Mouse (Mus musculus): ENCODE data around the gene Snx25. TPM values are rescaled to one million over a fixed set of nuclear protein-coding genes. Genes with fewer than 3 reads are reported as not detected.

Gene Snx25
- polyA plus RNA-seq, 2 experiments: 10.5 to 13.8 TPM

DNA sequence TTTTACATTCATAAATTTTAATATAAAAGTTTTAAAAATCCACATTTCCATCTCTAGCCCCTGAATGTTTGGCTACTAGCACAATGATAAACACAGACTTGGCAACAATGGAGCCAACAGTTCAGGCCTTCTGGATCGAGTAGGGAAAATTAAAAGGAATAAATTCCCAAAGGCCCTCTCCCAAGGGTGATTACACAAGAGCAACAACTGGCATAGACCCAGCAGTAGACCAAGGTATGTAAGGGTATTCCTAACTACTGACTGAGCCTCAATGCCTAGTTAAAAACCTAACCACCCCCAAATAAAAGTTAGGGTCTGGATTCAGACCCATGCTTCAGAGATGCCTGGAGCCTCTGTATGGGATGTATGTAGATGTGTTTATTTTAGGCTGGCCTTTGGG lies 112.3 kb downstream of the Snx25 start:
- Histone ChIP-seq H3K27me3 (ENCODE audit: control insufficient read depth, insufficient read depth, low read length) (no peaks in the 10 kb centered on the region), H3K4me2 (replicated peaks; ENCODE audit: low read depth, low read length, severe bottlenecking) (no peak overlapping the region), H3K4me3 (replicated peaks; ENCODE audit: low read length) (no peak overlapping the region), H3K9ac (ENCODE audit: low read depth, low read length, severe bottlenecking) (no peak overlapping the region), H3K9me3 (ENCODE audit: control insufficient read depth, low read length) (no peaks in the 10 kb centered on the region), H3K27ac (replicated peaks; ENCODE audit: low read depth, low read length) (no peak overlapping the region), H3K4me1 (ENCODE audit: control insufficient read depth, insufficient read depth, low read length) (no peaks in the 10 kb centered on the region; the same call in 1 of the 2 replicates), H3K36me3 (ENCODE audit: control insufficient read depth, insufficient read depth, low read length) (peaks cover 31% of the 10 kb centered on the region)
- ATAC-seq (ENCODE audit: low FRiP score, low read depth): no peak
- 61% methylated on average over 1 of the region's 1 CpGs for WGBS
- no peak for DNase-seq (ENCODE audit: low spot score)
- TF ChIP-seq POLR2A (IDR thresholded peaks at IDR 0.05; ENCODE audit: borderline replicate concordance, extremely low read depth, insufficient read depth, insufficient read length): no peak

DNA sequence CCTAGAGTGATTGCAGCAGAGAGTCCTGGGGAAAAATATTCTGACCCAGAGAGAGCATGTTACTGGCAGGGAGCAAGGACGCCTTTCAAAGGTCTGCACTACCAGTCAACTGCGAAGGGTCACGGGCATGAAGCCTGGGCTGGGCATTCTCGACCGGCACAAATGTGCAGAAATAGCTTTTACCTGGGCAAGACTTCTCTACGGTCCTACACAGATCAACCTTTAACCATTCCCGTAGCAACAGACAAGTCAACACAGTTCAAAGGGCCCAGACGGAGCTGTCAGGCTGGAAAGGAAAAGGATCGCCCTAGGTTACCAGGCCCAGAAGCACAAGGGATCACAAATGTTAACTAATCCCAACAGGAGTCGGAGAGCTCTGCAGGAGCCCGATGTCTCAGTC lies 115.7 kb downstream of the Snx25 start:
- Histone ChIP-seq H3K27ac (replicated peaks; ENCODE audit: low read depth, low read length) (no peak overlapping the region), H3K27me3 (ENCODE audit: control insufficient read depth, insufficient read depth, low read length) (no peaks in the 10 kb centered on the region), H3K4me3 (replicated peaks; ENCODE audit: low read length) (no peak overlapping the region), H3K36me3 (ENCODE audit: control insufficient read depth, insufficient read depth, low read length) (peaks cover 16% of the 10 kb centered on the region), H3K4me1 (ENCODE audit: control insufficient read depth, insufficient read depth, low read length) (peaks cover 3% of the 10 kb centered on the region), H3K4me2 (replicated peaks; ENCODE audit: low read depth, low read length, severe bottlenecking) (no peak overlapping the region), H3K9me3 (ENCODE audit: control insufficient read depth, low read length) (no peaks in the 10 kb centered on the region), H3K9ac (ENCODE audit: low read depth, low read length, severe bottlenecking) (no peak overlapping the region)
- no peak for ATAC-seq (ENCODE audit: low FRiP score, low read depth)
- no peak for TF ChIP-seq POLR2A (IDR thresholded peaks at IDR 0.05; ENCODE audit: borderline replicate concordance, extremely low read depth, insufficient read depth, insufficient read length)
- WGBS: 75% methylated on average over 11 of the region's 11 CpGs
- DNase-seq (ENCODE audit: low spot score): no peak

DNA sequence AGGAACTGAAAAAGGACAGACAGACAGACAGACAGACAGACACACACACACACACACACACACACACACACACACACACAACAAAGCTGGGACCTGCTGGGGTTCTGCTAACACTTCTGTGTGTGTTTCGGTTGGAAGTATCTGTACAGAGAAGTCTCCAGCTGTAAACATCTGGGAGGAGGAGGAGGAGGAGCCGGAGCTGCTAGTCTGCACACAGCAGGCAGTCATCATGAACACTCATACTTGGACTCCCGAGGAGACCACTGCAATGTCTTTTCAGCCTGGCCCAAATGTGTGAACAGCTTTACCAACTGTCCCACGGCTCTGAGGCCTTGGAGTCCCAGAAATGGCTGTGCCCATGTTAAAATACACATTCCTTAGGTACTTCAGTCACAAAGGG lies 127.6 kb downstream of the Snx25 start:
- Histone ChIP-seq H3K4me3 (replicated peaks; ENCODE audit: low read length) (no peak overlapping the region), H3K9me3 (ENCODE audit: control insufficient read depth, low read length) (no peaks in the 10 kb centered on the region), H3K4me2 (replicated peaks; ENCODE audit: low read depth, low read length, severe bottlenecking) (no peak overlapping the region), H3K9ac (ENCODE audit: low read depth, low read length, severe bottlenecking) (no peak overlapping the region), H3K4me1 (ENCODE audit: control insufficient read depth, insufficient read depth, low read length) (no peaks in the 10 kb centered on the region), H3K27ac (replicated peaks; ENCODE audit: low read depth, low read length) (no peak overlapping the region), H3K36me3 (ENCODE audit: control insufficient read depth, insufficient read depth, low read length) (no peaks in the 10 kb centered on the region), H3K27me3 (ENCODE audit: control insufficient read depth, insufficient read depth, low read length) (no peaks in the 10 kb centered on the region)
- TF ChIP-seq POLR2A (IDR thresholded peaks at IDR 0.05; ENCODE audit: borderline replicate concordance, extremely low read depth, insufficient read depth, insufficient read length): no peak
- 29% methylated on average over 4 of the region's 4 CpGs for WGBS
- ATAC-seq (ENCODE audit: low FRiP score, low read depth) (no peak), DNase-seq (ENCODE audit: low spot score) (no peak)

DNA sequence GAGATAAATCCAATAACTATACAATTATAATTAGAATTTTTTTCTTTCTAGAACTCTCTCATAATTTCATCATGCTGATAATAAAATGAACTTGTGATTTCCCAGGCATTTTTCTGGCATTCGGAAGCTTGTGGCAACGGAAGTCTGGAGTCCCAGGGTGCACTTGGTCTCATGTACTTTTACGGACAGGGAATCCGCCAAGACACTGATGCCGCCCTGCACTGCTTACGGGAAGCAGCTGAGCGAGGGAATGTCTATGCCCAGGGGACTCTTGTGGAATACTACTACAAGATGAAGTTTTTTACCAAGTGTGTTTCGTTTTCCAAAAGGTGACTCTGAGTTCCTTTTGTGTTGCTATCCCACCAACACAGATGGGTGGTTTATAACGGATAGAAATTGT lies 129.2 kb downstream of the Snx25 start:
- Histone ChIP-seq H3K9me3 (ENCODE audit: control insufficient read depth, low read length) (no peaks in the 10 kb centered on the region), H3K4me1 (ENCODE audit: control insufficient read depth, insufficient read depth, low read length) (no peaks in the 10 kb centered on the region), H3K9ac (ENCODE audit: low read depth, low read length, severe bottlenecking) (no peak overlapping the region), H3K27me3 (ENCODE audit: control insufficient read depth, insufficient read depth, low read length) (no peaks in the 10 kb centered on the region), H3K4me3 (replicated peaks; ENCODE audit: low read length) (no peak overlapping the region), H3K4me2 (replicated peaks; ENCODE audit: low read depth, low read length, severe bottlenecking) (no peak overlapping the region), H3K27ac (replicated peaks; ENCODE audit: low read depth, low read length) (no peak overlapping the region), H3K36me3 (ENCODE audit: control insufficient read depth, insufficient read depth, low read length) (no peaks in the 10 kb centered on the region)
- no peak for TF ChIP-seq POLR2A (IDR thresholded peaks at IDR 0.05; ENCODE audit: borderline replicate concordance, extremely low read depth, insufficient read depth, insufficient read length)
- DNase-seq (ENCODE audit: low spot score) (no peak), ATAC-seq (ENCODE audit: low FRiP score, low read depth) (no peak)
- WGBS: 85% methylated on average over 9 of the region's 9 CpGs

DNA sequence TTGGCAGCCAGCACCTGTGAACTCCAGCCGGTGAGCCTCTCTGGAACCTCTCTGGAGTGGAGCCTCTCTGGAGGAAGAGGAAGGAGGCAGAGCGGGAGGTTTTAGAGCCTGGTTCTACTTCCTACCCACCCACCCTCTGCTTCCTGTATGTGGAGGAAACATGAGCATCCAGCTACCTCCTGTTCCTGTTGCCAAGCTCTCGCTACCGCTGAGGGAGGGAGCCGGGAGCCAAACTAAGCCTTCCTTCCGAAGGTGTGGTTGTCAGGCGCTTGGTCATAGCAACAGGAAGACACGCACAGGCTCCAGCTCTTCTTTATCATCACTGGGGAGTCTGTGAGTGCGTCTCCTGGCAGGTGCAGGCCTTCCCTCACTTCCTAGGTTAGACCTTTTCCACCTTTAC lies 129.8 kb downstream of the Snx25 start:
- Histone ChIP-seq H3K4me1 (ENCODE audit: control insufficient read depth, insufficient read depth, low read length) (no peaks in the 10 kb centered on the region), H3K27ac (replicated peaks; ENCODE audit: low read depth, low read length) (no peak overlapping the region), H3K4me2 (replicated peaks; ENCODE audit: low read depth, low read length, severe bottlenecking) (no peak overlapping the region), H3K9ac (ENCODE audit: low read depth, low read length, severe bottlenecking) (no peak overlapping the region), H3K36me3 (ENCODE audit: control insufficient read depth, insufficient read depth, low read length) (no peaks in the 10 kb centered on the region), H3K27me3 (ENCODE audit: control insufficient read depth, insufficient read depth, low read length) (no peaks in the 10 kb centered on the region), H3K9me3 (ENCODE audit: control insufficient read depth, low read length) (no peaks in the 10 kb centered on the region), H3K4me3 (replicated peaks; ENCODE audit: low read length) (no peak overlapping the region)
- DNase-seq (ENCODE audit: low spot score) (no peak), ATAC-seq (ENCODE audit: low FRiP score, low read depth) (no peak)
- no peak for TF ChIP-seq POLR2A (IDR thresholded peaks at IDR 0.05; ENCODE audit: borderline replicate concordance, extremely low read depth, insufficient read depth, insufficient read length)
- 82% methylated on average over 9 of the region's 9 CpGs for WGBS
